Mouse (Mus musculus): ENCODE results near the gene Ooep.

GRCm38 (mm10) chr9:78386947-78387346, 8.4 kb upstream of the Ooep start:
- TF ChIP-seq POLR2A (IDR thresholded peaks at IDR 0.05; ENCODE audit: control insufficient read depth, low read depth, low read length) (no peak), CTCF (IDR thresholded peaks at IDR 0.05; ENCODE audit: control insufficient read depth, insufficient read depth, insufficient replicate concordance, low read depth, low read length) (no peak)
